Mouse (Mus musculus) G1E-ER4 (cell line): ENCODE results near the gene Sval3. TPM values are rescaled to one million over a fixed set of nuclear protein-coding genes. Genes with fewer than 3 reads are reported as not detected.

ENCODE experiments used
- GATA1 ChIP-seq: IDR thresholded peaks from one replicate; pipeline ENCODE4 v1.8.0; 2012; ENCODE audit warnings: low read length, inconsistent platforms
- polyA plus RNA-seq: library from polyadenylated mRNA; stranded (reverse); fragments of >175 nt; gene quantifications from 2 replicates; pipeline ENCODE4 v1.2.3, GENCODE M21; 2012

Sval3 gene
- not detected in 2 replicates for polyA plus RNA-seq

GRCm38 (mm10) chr6:41967840-41968239 is at the start of gene Sval3:
Gene Sval3, plus strand, starts transcription at chr6:41968140.
- TF ChIP-seq GATA1 = no peak

DNA sequence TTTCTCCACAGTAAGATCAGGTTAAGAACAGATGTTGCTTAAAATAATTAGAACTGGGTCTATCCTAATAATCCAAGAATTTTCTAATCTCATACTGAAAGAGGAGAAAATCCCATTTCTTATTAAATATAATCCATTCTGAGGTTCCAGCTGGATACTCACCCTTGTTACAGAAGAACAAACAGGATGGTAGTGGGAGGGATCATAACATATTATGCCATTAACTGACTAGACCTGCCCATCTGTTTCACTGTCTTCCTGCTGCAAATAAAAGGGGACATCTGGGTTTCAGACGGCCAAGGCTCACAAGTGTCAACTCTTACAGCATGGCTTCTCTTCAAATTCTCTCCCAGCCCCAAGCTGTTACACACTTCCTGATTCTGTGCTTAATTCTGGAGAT is 16.6 kb upstream of the Sval3 start, which contains the start of gene Sval1:
TSS of gene Sval1 (plus strand) at position 301 of the 400 bp plus-strand sequence.
- TF ChIP-seq GATA1 = no peak

Other genes starting within 250 kb of the Sval3 start
- gene Olfr459, start 193.0 kb upstream of the Sval3 start, polyA plus RNA-seq = not detected in 2 replicates
- not detected in 2 replicates for gene Pip, start 120.6 kb upstream of the Sval3 start, polyA plus RNA-seq
- not detected in 2 replicates for gene Sval2, start 115.2 kb upstream of the Sval3 start, polyA plus RNA-seq
- not detected in 2 replicates for gene Sval1, start 16.5 kb upstream of the Sval3 start, polyA plus RNA-seq
- gene Sva, start 70.3 kb downstream of the Sval3 start, polyA plus RNA-seq = not detected in 2 replicates
- not detected in 2 replicates for gene Tas2r139, start 172.8 kb downstream of the Sval3 start, polyA plus RNA-seq
- gene Tas2r144, start 247.2 kb downstream of the Sval3 start, polyA plus RNA-seq = not detected in 2 replicates